Mouse (Mus musculus): Measurements from ENCODE around the gene Vps13a. TPM values are rescaled to one million over a fixed set of nuclear protein-coding genes. Genes with fewer than 3 reads are reported as not detected.
"Not testable (repeated sequence)": the region's sequence is repeated elsewhere in the genome, so short reads cannot be mapped to it uniquely, and the experiment has no call there.

Vps13a gene
- polyA plus RNA-seq, 1 experiment from 2014 or later = 14.1 TPM

DNA sequence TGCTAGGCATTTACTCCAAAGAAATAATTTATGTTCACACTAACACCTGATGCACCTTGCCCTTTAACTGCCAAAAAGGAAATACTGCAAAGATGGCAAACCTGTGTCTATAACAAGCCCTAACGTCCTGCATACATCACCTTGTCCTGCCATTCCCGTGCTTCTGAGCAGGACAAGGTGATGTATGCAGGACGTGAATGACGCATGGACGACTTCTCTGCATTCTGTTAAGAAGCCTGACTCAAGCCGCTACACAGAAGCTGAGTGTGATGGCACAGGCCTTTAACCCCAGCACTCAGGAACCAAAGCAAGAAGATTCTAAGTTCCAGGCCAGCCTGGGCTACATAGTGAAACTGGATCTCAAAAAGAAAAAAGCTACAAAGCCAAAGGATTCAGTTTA is 2.2 kb downstream of the Vps13a start:
- no peaks in the 10 kb centered on the region for H3K9me3 ChIP-seq (ENCODE audit: control insufficient read depth, low read length)
- H3K27me3 ChIP-seq (ENCODE audit: control insufficient read depth, insufficient read depth, low read length) = peaks cover 2% of the 10 kb centered on the region; the same call in 1 of the 2 replicates
- no peak overlapping the region for H3K27ac ChIP-seq (ENCODE audit: low read depth, low read length)
- no peaks in the 10 kb centered on the region; the same call in 1 of the 2 replicates for H3K4me1 ChIP-seq (replicated peaks; ENCODE audit: control insufficient read depth, insufficient read depth, low read length)
- no peak overlapping the region for H3K4me3 ChIP-seq (ENCODE audit: low read depth, low read length)
- 73% methylated on average over 6 of the region's 6 CpGs for WGBS
- DNase-seq (ENCODE audit: low spot score) (no peak), ATAC-seq (replicated peaks; ENCODE audit: low FRiP score) (no peak)
- H3K9ac ChIP-seq (ENCODE audit: low read length) = no peak overlapping the region
- no peaks in the 10 kb centered on the region for H3K36me3 ChIP-seq (ENCODE audit: control insufficient read depth, insufficient read depth, low read length)
- no peak overlapping the region for H3K4me2 ChIP-seq (ENCODE audit: low read depth, low read length, severe bottlenecking)

DNA sequence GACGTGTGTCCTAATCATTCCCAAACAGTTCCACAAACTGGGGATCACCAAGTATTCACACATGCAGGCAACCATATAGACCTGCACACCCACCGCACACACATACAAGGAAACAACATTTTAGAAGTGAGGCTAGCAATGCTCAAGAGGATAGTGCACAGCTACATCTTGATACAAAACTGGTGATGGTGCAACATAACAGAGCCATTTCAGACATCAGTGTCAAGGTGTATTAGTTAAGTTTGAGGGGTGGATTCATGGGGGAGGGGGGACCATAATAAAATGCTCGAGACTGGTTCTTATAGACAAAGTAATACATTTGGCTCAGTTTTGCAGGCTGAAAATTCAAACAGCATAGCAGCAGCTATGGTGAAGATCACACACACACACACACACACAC is 2.8 kb downstream of the Vps13a start:
- whole genome bisulfite sequencing = 87% methylated on average over 3 of the region's 3 CpGs
- Histone ChIP-seq H3K9me3 (ENCODE audit: control insufficient read depth, low read length) (no peaks in the 10 kb centered on the region), H3K27me3 (ENCODE audit: control insufficient read depth, insufficient read depth, low read length) (peaks cover 2% of the 10 kb centered on the region; the same call in 1 of the 2 replicates), H3K4me3 (ENCODE audit: low read depth, low read length) (no peak overlapping the region), H3K36me3 (ENCODE audit: control insufficient read depth, insufficient read depth, low read length) (no peaks in the 10 kb centered on the region), H3K27ac (ENCODE audit: low read depth, low read length) (no peak overlapping the region), H3K9ac (ENCODE audit: low read length) (no peak overlapping the region), H3K4me2 (ENCODE audit: low read depth, low read length, severe bottlenecking) (no peak overlapping the region), H3K4me1 (replicated peaks; ENCODE audit: control insufficient read depth, insufficient read depth, low read length) (no peaks in the 10 kb centered on the region; the same call in 1 of the 2 replicates)
- DNase-seq (ENCODE audit: low spot score) = no peak
- no peak for ATAC-seq (replicated peaks; ENCODE audit: low FRiP score)

DNA sequence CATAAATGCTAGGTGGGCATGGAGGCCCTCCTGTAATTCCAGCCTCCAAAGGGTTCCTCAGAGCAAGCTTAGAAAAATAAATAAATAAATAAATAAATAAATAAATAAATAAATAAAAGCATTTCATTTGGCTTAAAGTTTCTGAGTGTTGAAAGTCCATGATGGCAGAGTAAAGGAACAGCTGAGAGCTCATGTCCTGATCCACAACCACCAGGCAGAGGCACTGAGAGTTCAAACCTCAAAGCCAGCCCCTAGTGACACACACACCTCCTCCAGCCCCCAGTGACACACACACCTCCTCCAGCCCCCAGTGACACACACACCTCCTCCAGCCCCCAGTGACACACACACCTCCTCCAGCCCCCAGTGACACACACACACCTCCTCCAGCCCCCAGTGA is 3.3 kb downstream of the Vps13a start:
- not testable (repeated sequence) for DNase-seq (ENCODE audit: low spot score); H3K4me2 ChIP-seq (ENCODE audit: low read depth, low read length, severe bottlenecking); ATAC-seq (replicated peaks; ENCODE audit: low FRiP score); H3K27ac ChIP-seq (ENCODE audit: low read depth, low read length); H3K9ac ChIP-seq (ENCODE audit: low read length); H3K36me3 ChIP-seq (ENCODE audit: control insufficient read depth, insufficient read depth, low read length); H3K9me3 ChIP-seq (ENCODE audit: control insufficient read depth, low read length); H3K4me1 ChIP-seq (replicated peaks; ENCODE audit: control insufficient read depth, insufficient read depth, low read length); H3K27me3 ChIP-seq (ENCODE audit: control insufficient read depth, insufficient read depth, low read length); H3K4me3 ChIP-seq (ENCODE audit: low read depth, low read length)

DNA sequence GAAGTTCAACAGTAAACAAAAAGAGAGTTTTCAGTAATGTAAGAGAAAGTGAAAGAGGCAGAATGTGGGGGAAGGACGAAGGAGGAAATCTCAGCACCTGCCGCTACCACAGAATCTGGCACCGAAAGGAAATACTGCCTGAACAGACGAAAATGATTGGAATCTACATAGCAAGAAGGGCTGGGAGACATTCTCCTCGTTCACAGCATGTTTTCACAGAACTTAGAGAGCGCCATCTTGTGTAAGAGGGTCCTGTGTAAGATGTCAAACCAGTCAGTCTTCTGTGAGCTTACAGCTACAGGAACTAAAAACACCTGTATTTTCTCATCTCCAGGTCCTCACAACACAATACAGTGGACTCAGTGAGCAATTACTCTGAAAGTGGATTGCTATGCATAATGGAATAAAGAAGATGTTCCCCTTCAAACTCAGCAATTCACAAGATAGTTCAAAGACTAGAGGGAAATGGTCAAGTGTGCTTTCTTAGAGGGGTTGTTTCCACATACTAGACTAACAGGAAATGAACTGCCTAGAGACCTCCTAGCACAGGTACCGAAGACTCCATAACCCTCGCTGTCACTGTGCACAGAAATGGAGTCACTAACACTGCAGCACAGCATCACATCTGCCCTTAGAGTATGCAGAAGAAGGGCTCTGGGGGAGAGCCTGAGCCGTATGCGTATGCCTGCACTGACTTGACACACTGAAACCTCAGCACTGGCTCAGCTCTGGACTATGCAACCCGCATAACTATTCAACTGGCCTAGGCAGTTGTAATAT is 7.3 kb downstream of the Vps13a start:
- no peak overlapping the region for H3K27ac ChIP-seq (ENCODE audit: low read depth, low read length)
- no peaks in the 10 kb centered on the region for H3K4me1 ChIP-seq (replicated peaks; ENCODE audit: control insufficient read depth, insufficient read depth, low read length)
- 68% methylated on average over 11 of the region's 11 CpGs for WGBS
- H3K4me3 ChIP-seq (ENCODE audit: low read depth, low read length) = no peak overlapping the region
- DNase-seq (ENCODE audit: low spot score) (no peak), ATAC-seq (replicated peaks; ENCODE audit: low FRiP score) (no peak)
- no peak overlapping the region for H3K4me2 ChIP-seq (ENCODE audit: low read depth, low read length, severe bottlenecking)
- no peak overlapping the region for H3K9ac ChIP-seq (ENCODE audit: low read length)
- H3K27me3 ChIP-seq (ENCODE audit: control insufficient read depth, insufficient read depth, low read length) = no peaks in the 10 kb centered on the region
- no peaks in the 10 kb centered on the region for H3K36me3 ChIP-seq (ENCODE audit: control insufficient read depth, insufficient read depth, low read length)
- no peaks in the 10 kb centered on the region for H3K9me3 ChIP-seq (ENCODE audit: control insufficient read depth, low read length)

DNA sequence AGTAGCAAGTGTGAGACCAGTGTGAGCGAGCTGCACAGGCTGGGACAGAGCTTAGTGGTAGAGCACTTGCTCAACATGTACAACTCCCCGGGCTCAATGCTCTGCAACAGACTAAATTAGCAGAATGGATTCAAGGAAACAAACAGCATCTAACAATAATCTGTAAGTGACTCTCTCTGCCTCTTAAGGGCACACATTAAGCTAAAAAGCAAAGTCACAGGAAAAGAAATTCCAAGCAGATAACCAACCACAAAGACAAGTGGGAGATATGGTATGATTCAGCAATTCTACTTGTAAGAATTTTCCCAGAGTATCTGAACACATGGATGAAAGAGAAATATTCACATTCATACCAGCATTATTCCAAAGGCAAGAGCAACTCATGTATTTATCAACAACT is 13.3 kb downstream of the Vps13a start:
- Histone ChIP-seq H3K9me3 (ENCODE audit: control insufficient read depth, low read length) (no peaks in the 10 kb centered on the region), H3K4me2 (ENCODE audit: low read depth, low read length, severe bottlenecking) (no peak overlapping the region), H3K4me1 (replicated peaks; ENCODE audit: control insufficient read depth, insufficient read depth, low read length) (no peaks in the 10 kb centered on the region), H3K36me3 (ENCODE audit: control insufficient read depth, insufficient read depth, low read length) (no peaks in the 10 kb centered on the region), H3K27me3 (ENCODE audit: control insufficient read depth, insufficient read depth, low read length) (no peaks in the 10 kb centered on the region), H3K9ac (ENCODE audit: low read length) (no peak overlapping the region), H3K4me3 (ENCODE audit: low read depth, low read length) (no peak overlapping the region), H3K27ac (ENCODE audit: low read depth, low read length) (no peak overlapping the region)
- DNase-seq (ENCODE audit: low spot score) (no peak), ATAC-seq (replicated peaks; ENCODE audit: low FRiP score) (no peak)
- WGBS = 82% methylated on average over 2 of the region's 2 CpGs

DNA sequence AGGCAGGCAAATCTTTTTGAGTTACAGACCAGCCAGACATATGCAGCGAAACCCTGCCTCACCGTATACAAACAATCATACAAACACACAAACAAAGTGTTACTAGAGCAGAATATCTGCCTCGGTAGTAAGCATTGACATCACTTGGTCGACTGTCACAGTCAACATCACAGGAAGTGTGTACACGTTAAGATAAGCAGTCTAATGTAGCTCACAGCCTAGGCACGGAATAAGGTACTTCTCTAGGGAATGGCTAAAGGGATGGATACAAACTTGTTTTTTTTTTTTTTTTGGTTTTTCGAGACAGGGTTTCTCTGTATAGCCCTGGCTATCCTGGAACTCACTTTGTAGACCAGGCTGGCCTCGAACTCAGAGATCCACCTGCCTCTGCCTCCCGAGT is 23.3 kb downstream of the Vps13a start:
- not testable (repeated sequence) for H3K27ac ChIP-seq (ENCODE audit: low read depth, low read length); H3K27me3 ChIP-seq (ENCODE audit: control insufficient read depth, insufficient read depth, low read length); H3K36me3 ChIP-seq (ENCODE audit: control insufficient read depth, insufficient read depth, low read length); H3K4me2 ChIP-seq (ENCODE audit: low read depth, low read length, severe bottlenecking); H3K9me3 ChIP-seq (ENCODE audit: control insufficient read depth, low read length); H3K9ac ChIP-seq (ENCODE audit: low read length); H3K4me3 ChIP-seq (ENCODE audit: low read depth, low read length); H3K4me1 ChIP-seq (replicated peaks; ENCODE audit: control insufficient read depth, insufficient read depth, low read length); ATAC-seq (replicated peaks; ENCODE audit: low FRiP score); DNase-seq (ENCODE audit: low spot score)
- WGBS = 95% methylated on average over 9 of the region's 9 CpGs

DNA sequence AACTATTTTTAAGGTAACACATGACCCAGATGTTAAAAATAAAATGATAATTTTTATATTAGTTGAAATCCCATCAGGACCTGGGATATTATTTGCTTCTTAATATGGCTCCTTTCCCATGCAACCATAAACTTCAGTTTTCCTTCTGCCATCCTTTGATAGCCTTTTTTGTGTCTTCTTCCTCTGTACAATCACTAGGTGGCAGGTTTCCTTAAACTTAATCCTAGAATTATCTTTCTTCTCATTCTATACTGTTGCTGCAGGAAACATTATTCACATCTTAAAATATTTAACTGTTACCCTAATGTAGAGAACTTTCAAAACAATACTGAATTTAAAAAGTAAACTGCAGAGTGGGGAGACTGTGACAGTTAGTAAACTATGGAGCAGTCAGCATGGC is 24.9 kb downstream of the Vps13a start:
- Histone ChIP-seq H3K27ac (ENCODE audit: low read depth, low read length) (no peak overlapping the region), H3K9me3 (ENCODE audit: control insufficient read depth, low read length) (no peaks in the 10 kb centered on the region), H3K4me1 (replicated peaks; ENCODE audit: control insufficient read depth, insufficient read depth, low read length) (no peaks in the 10 kb centered on the region), H3K4me2 (ENCODE audit: low read depth, low read length, severe bottlenecking) (no peak overlapping the region), H3K27me3 (ENCODE audit: control insufficient read depth, insufficient read depth, low read length) (no peaks in the 10 kb centered on the region), H3K9ac (ENCODE audit: low read length) (no peak overlapping the region), H3K4me3 (ENCODE audit: low read depth, low read length) (no peak overlapping the region), H3K36me3 (ENCODE audit: control insufficient read depth, insufficient read depth, low read length) (no peaks in the 10 kb centered on the region)
- no peak for ATAC-seq (replicated peaks; ENCODE audit: low FRiP score)
- no peak for DNase-seq (ENCODE audit: low spot score)

DNA sequence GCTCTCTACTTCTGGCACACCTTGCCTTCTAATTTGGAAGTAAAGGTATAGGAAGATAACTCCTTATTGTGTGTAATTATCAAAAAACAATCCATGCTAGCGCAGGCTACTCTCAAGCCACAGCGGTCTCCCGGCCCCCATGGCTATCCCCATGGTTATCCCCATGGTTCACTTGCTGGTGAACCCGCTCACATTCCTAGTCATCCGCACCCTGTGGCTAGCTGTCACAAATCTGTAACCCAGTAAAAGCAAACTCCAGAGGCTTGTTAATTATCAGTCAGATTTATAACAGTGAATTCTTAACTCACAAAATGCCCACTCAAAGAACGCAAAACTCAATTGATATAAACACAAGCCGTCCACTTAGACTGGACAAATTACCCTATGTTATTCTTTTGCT is 25.5 kb downstream of the Vps13a start:
- H3K27me3 ChIP-seq (ENCODE audit: control insufficient read depth, insufficient read depth, low read length) = no peaks in the 10 kb centered on the region
- no peak for ATAC-seq (replicated peaks; ENCODE audit: low FRiP score)
- no peak overlapping the region for H3K9ac ChIP-seq (ENCODE audit: low read length)
- H3K36me3 ChIP-seq (ENCODE audit: control insufficient read depth, insufficient read depth, low read length) = no peaks in the 10 kb centered on the region
- WGBS = 88% methylated on average over 7 of the region's 7 CpGs
- H3K4me1 ChIP-seq (replicated peaks; ENCODE audit: control insufficient read depth, insufficient read depth, low read length) = no peaks in the 10 kb centered on the region
- DNase-seq (ENCODE audit: low spot score) = no peak
- H3K27ac ChIP-seq (ENCODE audit: low read depth, low read length) = no peak overlapping the region
- H3K4me3 ChIP-seq (ENCODE audit: low read depth, low read length) = no peak overlapping the region
- no peak overlapping the region for H3K4me2 ChIP-seq (ENCODE audit: low read depth, low read length, severe bottlenecking)
- H3K9me3 ChIP-seq (ENCODE audit: control insufficient read depth, low read length) = no peaks in the 10 kb centered on the region

DNA sequence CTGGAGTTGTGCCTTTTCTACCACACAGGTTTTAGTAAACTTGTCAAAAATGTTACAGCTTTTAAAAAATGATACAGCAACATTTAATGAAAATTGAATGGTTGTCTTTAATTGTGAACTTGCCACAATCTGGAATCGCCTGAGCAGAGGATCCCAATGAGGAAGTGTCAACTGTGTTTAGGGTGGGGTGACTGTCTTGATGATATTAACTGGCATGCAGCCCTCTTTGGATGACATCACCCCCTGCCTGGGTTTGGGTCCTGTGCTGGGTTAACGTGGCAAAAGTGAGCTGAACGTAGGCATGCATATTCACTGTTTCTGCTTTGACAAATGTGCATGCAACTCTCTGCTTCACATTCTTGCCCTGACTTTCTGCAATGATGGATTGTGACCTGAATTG is 27.6 kb downstream of the Vps13a start:
- Histone ChIP-seq H3K27ac (ENCODE audit: low read depth, low read length) (no peak overlapping the region), H3K27me3 (ENCODE audit: control insufficient read depth, insufficient read depth, low read length) (no peaks in the 10 kb centered on the region), H3K9me3 (ENCODE audit: control insufficient read depth, low read length) (no peaks in the 10 kb centered on the region), H3K36me3 (ENCODE audit: control insufficient read depth, insufficient read depth, low read length) (no peaks in the 10 kb centered on the region), H3K4me3 (ENCODE audit: low read depth, low read length) (no peak overlapping the region), H3K9ac (ENCODE audit: low read length) (no peak overlapping the region), H3K4me1 (replicated peaks; ENCODE audit: control insufficient read depth, insufficient read depth, low read length) (no peaks in the 10 kb centered on the region), H3K4me2 (ENCODE audit: low read depth, low read length, severe bottlenecking) (no peak overlapping the region)
- WGBS = 87% methylated on average over 3 of the region's 3 CpGs
- ATAC-seq (replicated peaks; ENCODE audit: low FRiP score) (no peak), DNase-seq (ENCODE audit: low spot score) (no peak)

Data from forebrain, embryonic 11.5 days (tissue).